Mouse (Mus musculus) lung, adult 2 months (tissue): ENCODE data around the gene Slc22a23.

Source experiments
- CTCF ChIP-seq: fragments of 200-500 bp; IDR thresholded peaks from 2 replicates; pipeline ENCODE4 v1.5.1; 2011; ENCODE audit warnings: mild to moderate bottlenecking, low read length, control low read depth; ENCODE audit not compliant: insufficient read depth
- POLR2A ChIP-seq: fragments of 200-500 bp; IDR thresholded peaks from 2 replicates; pipeline ENCODE4 v1.6.1; 2011; ENCODE audit warnings: low read depth, mild to moderate bottlenecking, control low read depth, low read length, borderline replicate concordance; ENCODE audit errors: extremely low read depth

GRCm38 (mm10) chr13:34288129-34288528 lies 56.9 kb downstream of the Slc22a23 start:
- no peak for TF ChIP-seq CTCF
- no peak for TF ChIP-seq POLR2A
